Mouse (Mus musculus): ENCODE results near the gene Apol9b. TPM values are rescaled to one million over a fixed set of nuclear protein-coding genes. Genes with fewer than 3 reads are reported as not detected.

The Apol9b gene
- polyA plus RNA-seq (2012; rRNA removed), result 0.12 and 0.20 TPM in 2 replicates

GRCm38 (mm10) chr15:77728739-77729138 lies at the start of gene Apol9b:
Gene Apol9b, plus strand, starts transcription at chr15:77729039.

DNA sequence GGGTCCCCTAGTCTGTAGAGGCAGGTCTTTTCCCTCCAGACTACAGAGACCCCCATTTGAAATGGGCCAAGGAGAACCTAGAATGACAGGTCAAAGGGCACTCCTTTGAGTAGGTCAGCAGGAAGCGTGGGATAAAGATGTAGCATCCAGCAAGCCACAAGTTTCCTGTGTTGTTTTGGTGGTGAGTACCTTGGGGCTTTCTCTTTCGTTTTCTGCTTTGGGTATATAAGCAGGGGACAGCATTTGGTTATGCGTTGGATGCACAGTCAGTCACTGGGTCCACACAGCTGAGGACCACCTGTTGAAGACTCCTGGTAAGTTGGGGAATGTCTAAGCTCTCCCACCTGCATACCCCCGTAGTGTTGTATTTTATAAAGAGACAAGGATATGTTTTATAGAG lies 30.2 kb upstream of the Apol9b start, which contains the start of gene Apol7e:
Apol7e (plus strand) TSS at position 202 of the 400 bp plus-strand sequence.

GRCm38 (mm10) chr15:77756848-77757247 lies 28.0 kb downstream of the Apol9b start, which contains the start of gene Apol8:
Gene Apol8, minus strand, starts transcription at chr15:77757003.

Other genes starting within 250 kb of the Apol9b start
- not detected in 2 replicates for gene Apol11a, start 220.8 kb upstream of the Apol9b start, polyA plus RNA-seq (2012; rRNA removed)
- 0.04 and 0.06 TPM in 2 replicates for gene Apol7c, start 195.7 kb upstream of the Apol9b start, polyA plus RNA-seq (2012; rRNA removed)
- not detected in 2 replicates for gene 1700025B11Rik, start 167.1 kb upstream of the Apol9b start, polyA plus RNA-seq (2012; rRNA removed)
- 0.09 and 0.13 TPM in 2 replicates for gene Apol10b, start 132.9 kb upstream of the Apol9b start, polyA plus RNA-seq (2012; rRNA removed)
- not detected in 2 replicates for gene Gm36245, start 129.8 kb upstream of the Apol9b start, polyA plus RNA-seq (2012; rRNA removed)
- not detected in 2 replicates for gene Apol11b, start 85.8 kb upstream of the Apol9b start, polyA plus RNA-seq (2012; rRNA removed)
- gene Apol7e, start 30.2 kb upstream of the Apol9b start, polyA plus RNA-seq (2012; rRNA removed), result 0.05 TPM in 1 of 2 replicates, not detected in the other
- 0.16 and 0.88 TPM in 2 replicates for gene Apol8, start 28.0 kb downstream of the Apol9b start, polyA plus RNA-seq (2012; rRNA removed)
- gene Myh9, start 113.1 kb downstream of the Apol9b start, polyA plus RNA-seq (2012; rRNA removed), result 23.7 and 29.9 TPM in 2 replicates
- gene Txn2, start 200.0 kb downstream of the Apol9b start, polyA plus RNA-seq (2012; rRNA removed), result 177 and 184 TPM in 2 replicates
- gene Foxred2, start 227.7 kb downstream of the Apol9b start, polyA plus RNA-seq (2012; rRNA removed), result 14.5 and 18.8 TPM in 2 replicates
- gene Eif3d, start 241.8 kb downstream of the Apol9b start, polyA plus RNA-seq (2012; rRNA removed), result 197 and 203 TPM in 2 replicates

All from central nervous system, embryonic 14 days (tissue).